Mouse (Mus musculus) MEL (cell line): ENCODE measurements at regions not wholly inside any gene's neighbourhood (a gene's known extent, or its start where the extent isn't known, plus 50 kb on each side); places are given as distances from the start of the nearest gene placed in this dataset.
A peak's percentile ranks its signal among the peaks of the same experiment; 100 is the strongest.

Experiments used
- DNase-seq: peaks from one replicate; pipeline ENCODE4 v3.0.0; 2011; ENCODE audit warnings: low read depth, low spot score
- H3K27ac ChIP-seq: 2 replicates; pipeline ENCODE4 v1.5.1; 2012; ENCODE audit warnings: low read depth, mild to moderate bottlenecking, control low read depth, low read length, moderate library complexity; ENCODE audit not compliant: control insufficient read depth
- H3K27me3 ChIP-seq, 2 experiments: fragments of 150-350 bp in 1 of 2; sonication (generic) in 1 of 2; 2 replicates each; pipeline ENCODE4 v1.6.1; 2012; ENCODE audit warnings: low read length in 2 of 2, mild to moderate bottlenecking in 2 of 2, improper control_type of control experiment in 1 of 2, moderate library complexity in 1 of 2; ENCODE audit not compliant: insufficient read depth in 2 of 2, control insufficient read depth in 1 of 2
- H3K36me3 ChIP-seq, 2 experiments: 2 replicates each; pipeline ENCODE4 v1.6.1; 2012 to 2014; ENCODE audit warnings: low read length in 2 of 2, improper control_type of control experiment in 1 of 2, inconsistent platforms in 1 of 2, mild to moderate bottlenecking in 1 of 2; ENCODE audit not compliant: insufficient read depth in 2 of 2, control insufficient read depth in 1 of 2
- H3K4me1 ChIP-seq, 2 experiments: fragments of 150-350 bp in 1 of 2; sonication (generic) in 1 of 2; 2 replicates each; pipeline ENCODE4 v1.6.1; 2012; ENCODE audit warnings: low read length in 2 of 2, improper control_type of control experiment in 1 of 2, mild to moderate bottlenecking in 1 of 2; ENCODE audit not compliant: insufficient read depth in 2 of 2, control insufficient read depth in 1 of 2
- H3K4me3 ChIP-seq, 2 experiments: fragments of 150-350 bp in 1 of 2; sonication (generic) in 1 of 2; 2 replicates each; pipeline ENCODE4 v1.5.1; 2012; ENCODE audit warnings: low read depth in 2 of 2, low read length in 2 of 2, mild to moderate bottlenecking in 2 of 2, moderate library complexity in 2 of 2, control low read depth in 1 of 2, improper control_type of control experiment in 1 of 2; ENCODE audit not compliant: control insufficient read depth in 1 of 2, insufficient read depth in 1 of 2
- H3K79me2 ChIP-seq: 2 replicates; pipeline ENCODE4 v1.6.1; 2012; ENCODE audit warnings: mild to moderate bottlenecking, low read length, moderate library complexity; ENCODE audit not compliant: control insufficient read depth, poor library complexity, insufficient read depth
- H3K9ac ChIP-seq: 2 replicates; pipeline ENCODE4 v1.6.1; 2012; ENCODE audit warnings: low read depth, mild to moderate bottlenecking, control low read depth, low read length, moderate library complexity; ENCODE audit not compliant: control insufficient read depth, poor library complexity, severe bottlenecking
- H3K9me3 ChIP-seq: fragments of 150-350 bp; sonication (generic); replicated peaks from 2 replicates; pipeline ENCODE4 v1.6.1; 2012; ENCODE audit warnings: mild to moderate bottlenecking, low read length, improper control_type of control experiment, moderate library complexity; ENCODE audit not compliant: insufficient read depth
- CHD1 ChIP-seq: IDR thresholded peaks from 2 replicates; pipeline ENCODE4 v1.6.1; 2012; ENCODE audit warnings: low read depth, mild to moderate bottlenecking, inconsistent platforms, low read length, improper control_type of control experiment
- CTCF ChIP-seq, 3 experiments: IDR thresholded peaks in 2 of 3; conservative IDR thresholded peaks in 1 of 3; 2 replicates each; pipeline ENCODE4 v1.5.1; 2011 to 2012; ENCODE audit warnings: low read length in 3 of 3, low read depth in 2 of 3, mild to moderate bottlenecking in 2 of 3, improper control_type of control experiment in 1 of 3, inconsistent platforms in 1 of 3, mixed read lengths in 1 of 3, moderate library complexity in 1 of 3; ENCODE audit not compliant: control insufficient read depth in 1 of 3, insufficient read depth in 1 of 3, poor library complexity in 1 of 3, severe bottlenecking in 1 of 3
- ELF1 ChIP-seq: IDR thresholded peaks from 2 replicates; pipeline ENCODE4 v1.6.1; 2014; ENCODE audit warnings: low read depth, mild to moderate bottlenecking, inconsistent platforms, low read length, improper control_type of control experiment, moderate library complexity
- GABPA ChIP-seq: IDR thresholded peaks from 2 replicates; pipeline ENCODE4 v1.6.1; 2012; ENCODE audit warnings: low read depth, mild to moderate bottlenecking, inconsistent platforms, low read length, improper control_type of control experiment, moderate library complexity
- MAFK ChIP-seq: IDR thresholded peaks from 2 replicates; pipeline ENCODE4 v1.6.1; 2011; ENCODE audit warnings: low read depth, mild to moderate bottlenecking, low read length, improper control_type of control experiment, borderline replicate concordance
- MAX ChIP-seq: IDR thresholded peaks from 2 replicates; pipeline ENCODE4 v1.6.1; 2011; ENCODE audit warnings: low read length, improper control_type of control experiment
- MXI1 ChIP-seq: IDR thresholded peaks from 2 replicates; pipeline ENCODE4 v1.6.1; 2011; ENCODE audit warnings: mild to moderate bottlenecking, low read depth, low read length, improper control_type of control experiment
- MYC ChIP-seq: IDR thresholded peaks from 2 replicates; pipeline ENCODE4 v1.6.1; 2011; ENCODE audit warnings: low read depth, mild to moderate bottlenecking, low read length, improper control_type of control experiment, moderate library complexity
- RCOR1 ChIP-seq: IDR thresholded peaks from 2 replicates; pipeline ENCODE4 v1.6.1; 2012; ENCODE audit warnings: low read depth, mild to moderate bottlenecking, inconsistent platforms, low read length, improper control_type of control experiment
- SIN3A ChIP-seq: IDR thresholded peaks from 2 replicates; pipeline ENCODE4 v1.6.1; 2012; ENCODE audit warnings: low read length, improper control_type of control experiment, inconsistent platforms
- UBTF ChIP-seq: IDR thresholded peaks from 2 replicates; pipeline ENCODE4 v1.6.1; 2012; ENCODE audit warnings: low read depth, mild to moderate bottlenecking, inconsistent platforms, low read length, improper control_type of control experiment, moderate library complexity, borderline replicate concordance; ENCODE audit not compliant: insufficient read depth

DNA sequence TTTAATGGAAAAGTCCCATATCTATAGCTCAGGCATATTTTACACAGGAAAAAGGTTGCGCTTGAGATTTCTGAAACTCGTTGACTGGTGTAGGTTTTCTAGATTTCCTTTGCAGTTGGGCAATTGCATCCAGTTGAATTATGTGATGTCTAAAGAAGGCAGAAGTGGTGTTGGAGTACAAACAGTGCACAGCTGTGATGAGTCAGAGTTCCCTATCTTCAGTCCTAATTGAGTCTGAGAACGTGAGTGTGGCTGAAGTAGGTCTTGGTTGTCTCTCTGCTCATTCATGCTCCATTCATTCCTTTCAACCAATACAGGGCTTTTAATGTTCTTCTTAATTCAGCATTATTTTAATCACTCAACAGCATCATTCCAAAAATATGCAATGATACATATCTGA, 142.9 kb upstream of the Dpyd start:
- H3K4me1 ChIP-seq, result no peaks in the 10 kb centered on the region
- H3K9me3 ChIP-seq, result no peaks in the 10 kb centered on the region
- no peaks in the 10 kb centered on the region for H3K27me3 ChIP-seq
- no peak overlapping the region for H3K27ac ChIP-seq
- TF ChIP-seq MYC, result no peak
- no peak for TF ChIP-seq CTCF (IDR thresholded peaks at IDR 0.05 in 2 of 3, conservative IDR thresholded peaks at IDR 0.05 in 1 of 3; ENCODE audit: control insufficient read depth in 1 of 3, insufficient read depth in 1 of 3, low read depth in 2 of 3, low read length in 3 of 3, poor library complexity in 1 of 3, severe bottlenecking in 1 of 3)
- no peak for TF ChIP-seq GABPA
- H3K9ac ChIP-seq, result no peak overlapping the region
- H3K4me3 ChIP-seq, result no peak overlapping the region
- H3K36me3 ChIP-seq, result no peaks in the 10 kb centered on the region
- no peaks in the 10 kb centered on the region for H3K79me2 ChIP-seq
- DNase-seq, result no peak

DNA sequence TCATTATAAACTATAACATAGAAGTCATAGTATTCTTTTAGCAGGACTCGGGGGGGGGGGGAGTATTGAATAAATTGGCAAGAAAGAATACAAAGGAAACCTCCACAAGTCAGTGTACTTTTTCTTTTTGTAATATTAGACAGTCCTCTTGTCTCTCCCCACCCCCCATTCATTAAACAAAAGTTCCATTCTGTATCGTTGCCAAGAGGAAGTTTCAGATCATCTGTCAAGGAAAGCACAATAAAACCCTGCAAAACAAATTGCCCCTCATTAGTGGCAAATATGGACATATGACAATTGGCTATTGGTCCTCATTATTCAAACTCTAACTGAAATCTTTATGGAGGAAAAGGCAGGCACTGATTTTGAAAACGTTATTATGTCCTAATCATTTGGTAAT, 140.2 kb upstream of the Dpyd start:
- no peaks in the 10 kb centered on the region for H3K36me3 ChIP-seq
- no peak overlapping the region for H3K9ac ChIP-seq
- no peaks in the 10 kb centered on the region for H3K79me2 ChIP-seq
- no peak overlapping the region for H3K4me3 ChIP-seq
- H3K27me3 ChIP-seq, result no peaks in the 10 kb centered on the region
- no peak overlapping the region for H3K27ac ChIP-seq
- TF ChIP-seq UBTF (no peak), SIN3A (no peak), MAFK (no peak), RCOR1 (no peak), MAX (no peak), MXI1 (no peak), CHD1 (no peak)
- TF ChIP-seq, all 39 proteins: peak for 0
- Histone ChIP-seq H3K9me3 (no peaks in the 10 kb centered on the region), H3K4me1 (no peaks in the 10 kb centered on the region)
- DNase-seq, result no peak

DNA sequence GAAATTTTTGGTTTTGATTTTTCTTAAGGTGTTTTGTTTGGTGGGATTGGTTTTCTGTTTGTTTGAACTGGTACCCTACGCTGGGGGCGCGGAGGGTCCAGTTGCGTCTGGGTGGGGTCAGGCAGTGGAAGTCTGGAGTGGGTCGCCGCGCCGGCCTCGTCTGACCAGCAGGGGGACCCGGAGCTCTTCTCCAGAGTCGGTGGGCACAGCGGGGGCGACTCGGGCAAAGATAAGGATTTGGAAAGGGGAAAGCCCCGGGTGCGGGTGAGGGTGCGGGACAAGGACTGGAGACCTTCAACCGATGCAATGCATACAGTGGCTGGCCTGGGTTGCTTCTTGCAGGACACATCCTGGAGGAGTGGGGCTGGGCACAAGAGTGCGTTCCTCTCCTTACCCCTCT, 136.2 kb upstream of the Dpyd start:
- TF ChIP-seq CTCF (IDR thresholded peaks at IDR 0.05 in 2 of 3, conservative IDR thresholded peaks at IDR 0.05 in 1 of 3; ENCODE audit: control insufficient read depth in 1 of 3, insufficient read depth in 1 of 3, low read depth in 2 of 3, low read length in 3 of 3, poor library complexity in 1 of 3, severe bottlenecking in 1 of 3) (peak in 2 of 3 experiments; percentile 7 to 46; a peak in 3 of 6 replicates), ELF1 (no peak)
- no peak for DNase-seq
- Histone ChIP-seq H3K4me1 (no peaks in the 10 kb centered on the region), H3K27ac (no peak overlapping the region), H3K4me3 (no peak overlapping the region), H3K36me3 (no peaks in the 10 kb centered on the region), H3K9me3 (no peaks in the 10 kb centered on the region), H3K27me3 (no peaks in the 10 kb centered on the region), H3K9ac (no peak overlapping the region), H3K79me2 (no peaks in the 10 kb centered on the region)
